Mouse (Mus musculus) embryonic fibroblast, embryonic 13.5 days (primary cell): Measurements from ENCODE around the gene Gm572. TPM values are rescaled to one million over a fixed set of nuclear protein-coding genes. Genes with fewer than 3 reads are reported as not detected.

Experiments used
- H3K27ac ChIP-seq: 2 replicates; pipeline ENCODE4 v1.5.1; 2012; ENCODE audit warnings: low read length, control low read depth, inconsistent platforms; ENCODE audit not compliant: insufficient read depth
- H3K4me1 ChIP-seq: 2 replicates; pipeline ENCODE4 v1.6.1; 2011; ENCODE audit warnings: low read length; ENCODE audit not compliant: control insufficient read depth, insufficient read depth
- H3K4me3 ChIP-seq: 2 replicates; pipeline ENCODE4 v1.5.1; 2011; ENCODE audit warnings: mild to moderate bottlenecking, control low read depth, low read length; ENCODE audit not compliant: insufficient read depth
- CTCF ChIP-seq: IDR thresholded peaks from 2 replicates; pipeline ENCODE4 v1.5.1; 2011; ENCODE audit warnings: mild to moderate bottlenecking, control low read depth, low read length, moderate library complexity, borderline replicate concordance; ENCODE audit not compliant: insufficient read depth
- POLR2A ChIP-seq: IDR thresholded peaks from 2 replicates; pipeline ENCODE4 v1.6.1; 2011; ENCODE audit warnings: low read depth, mild to moderate bottlenecking, control low read depth, low read length, moderate library complexity
- polyA plus RNA-seq: library from polyadenylated mRNA; stranded (reverse); fragments of >200 nt; gene quantifications from 2 replicates; pipeline ENCODE4 v1.2.4, GENCODE M21; 2011; ENCODE audit warnings: low read depth; ENCODE audit not compliant: missing spikeins, insufficient read length

The Gm572 gene
- polyA plus RNA-seq, 1 experiment: not detected

- H3K27ac ChIP-seq: peak overlapping the region; percentile 63
- H3K4me1 ChIP-seq: peaks cover 10% of the 10 kb centered on the region; the same call in 1 of the 2 replicates
- peak overlapping the region; percentile 91 for H3K4me3 ChIP-seq
- TF ChIP-seq POLR2A (peak; percentile 39; the same call in 1 of the 2 replicates), CTCF (no peak)
Observed at GRCm38 (mm10) chr4:148625756-148626622, 17.1 kb upstream of the Gm572 start.

DNA sequence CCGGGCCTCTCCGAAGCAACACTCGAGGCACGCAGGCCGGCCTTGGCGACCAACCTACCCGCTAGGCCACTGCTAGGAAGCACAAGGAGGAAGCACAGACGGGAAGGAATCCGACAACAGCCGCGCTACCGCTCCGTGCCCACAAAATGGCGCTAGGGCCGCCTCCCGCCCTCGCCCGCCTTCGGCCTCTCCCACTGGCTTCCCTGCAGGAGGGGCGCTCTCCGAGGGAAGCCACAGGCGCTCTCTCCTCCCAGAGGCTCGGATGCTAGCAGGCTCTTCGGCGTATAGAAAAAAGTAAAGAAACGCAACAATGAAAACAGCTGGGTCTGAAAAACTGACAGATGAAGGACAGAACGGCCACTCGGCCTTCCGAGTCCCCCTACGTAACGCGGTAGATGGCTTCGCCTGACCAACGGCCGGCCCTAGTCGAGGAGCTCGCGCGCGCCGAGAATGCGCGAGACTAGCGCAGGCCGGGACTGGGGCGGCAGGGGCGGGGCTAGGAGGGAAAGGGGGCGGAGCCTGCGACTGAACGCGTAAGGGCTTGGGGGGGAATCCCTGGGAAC lies 16.4 kb upstream of the Gm572 start, which contains the start of gene Tardbp:
Gene Tardbp, minus strand, starts transcription at position 397 of the 563 bp plus-strand sequence.
- Histone ChIP-seq H3K27ac (peak within 1 kb of the TSS; percentile 63), H3K4me3 (peak within 1 kb of the TSS; percentile 91), H3K4me1 (peaks cover 10% of the 10 kb centered on the region; the same call in 1 of the 2 replicates)
- no peak for TF ChIP-seq CTCF
- peak; percentile 96 for TF ChIP-seq POLR2A

DNA sequence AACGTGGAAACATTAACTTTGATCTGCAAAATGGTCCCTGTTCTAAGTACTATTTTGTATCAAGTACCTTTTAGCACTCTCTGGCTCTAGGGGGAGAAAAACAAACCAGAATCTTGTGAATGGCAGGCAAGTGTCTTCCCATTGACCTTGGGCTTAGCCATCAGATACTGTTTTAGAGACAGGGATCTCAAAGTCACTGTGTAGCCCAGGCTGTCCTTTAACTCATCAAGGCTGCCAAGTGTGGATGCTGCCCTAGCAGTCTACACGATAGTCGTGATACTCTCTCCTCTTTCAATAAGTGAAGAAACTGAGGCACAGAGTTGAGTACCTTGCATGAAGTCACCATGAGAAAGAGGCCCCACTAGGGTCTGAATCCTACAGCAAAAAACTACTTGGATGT lies 15.9 kb upstream of the Gm572 start:
- no peak overlapping the region for H3K27ac ChIP-seq
- no peak overlapping the region for H3K4me3 ChIP-seq
- TF ChIP-seq CTCF (no peak), POLR2A (no peak; the same call in 1 of the 2 replicates)
- 0 out of 2 replicates have a peak, but pooled peaks cover 10% of the 10 kb centered on the region for H3K4me1 ChIP-seq

DNA sequence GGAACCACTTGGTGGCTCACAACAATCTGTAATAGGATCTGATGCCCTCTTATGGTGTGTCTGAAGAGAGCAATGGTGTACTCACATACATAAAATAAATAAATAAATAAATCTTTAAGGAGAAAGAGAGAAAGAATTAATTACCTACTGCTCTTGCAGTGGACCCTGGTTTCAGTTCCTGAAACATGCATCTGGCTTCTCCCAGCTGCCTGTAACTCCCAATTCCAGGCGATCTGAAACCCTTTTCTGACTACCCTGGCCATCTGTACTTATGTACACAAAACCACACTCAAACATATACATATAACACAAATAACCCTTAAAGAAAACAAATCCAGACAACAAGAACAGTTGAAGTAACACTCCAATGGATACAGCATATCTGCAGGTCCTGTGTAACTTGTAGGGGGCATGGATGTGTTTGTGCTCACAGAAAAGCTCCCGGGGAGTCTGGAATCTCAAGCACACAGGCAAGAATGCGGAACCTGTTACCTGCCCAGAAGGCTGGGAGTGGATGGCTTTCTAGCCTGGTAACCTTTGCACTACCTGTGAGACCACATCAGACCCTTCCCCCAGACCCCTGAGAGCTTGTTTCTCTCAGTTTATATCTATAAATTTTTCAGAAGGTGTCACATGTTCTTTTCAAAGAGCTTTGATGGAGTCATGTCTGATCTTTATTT lies 11.0 kb upstream of the Gm572 start:
- Histone ChIP-seq H3K4me3 (no peak overlapping the region), H3K4me1 (0 out of 2 replicates have a peak, but pooled peaks cover 2% of the 10 kb centered on the region), H3K27ac (no peak overlapping the region)
- TF ChIP-seq POLR2A (no peak), CTCF (no peak)

DNA sequence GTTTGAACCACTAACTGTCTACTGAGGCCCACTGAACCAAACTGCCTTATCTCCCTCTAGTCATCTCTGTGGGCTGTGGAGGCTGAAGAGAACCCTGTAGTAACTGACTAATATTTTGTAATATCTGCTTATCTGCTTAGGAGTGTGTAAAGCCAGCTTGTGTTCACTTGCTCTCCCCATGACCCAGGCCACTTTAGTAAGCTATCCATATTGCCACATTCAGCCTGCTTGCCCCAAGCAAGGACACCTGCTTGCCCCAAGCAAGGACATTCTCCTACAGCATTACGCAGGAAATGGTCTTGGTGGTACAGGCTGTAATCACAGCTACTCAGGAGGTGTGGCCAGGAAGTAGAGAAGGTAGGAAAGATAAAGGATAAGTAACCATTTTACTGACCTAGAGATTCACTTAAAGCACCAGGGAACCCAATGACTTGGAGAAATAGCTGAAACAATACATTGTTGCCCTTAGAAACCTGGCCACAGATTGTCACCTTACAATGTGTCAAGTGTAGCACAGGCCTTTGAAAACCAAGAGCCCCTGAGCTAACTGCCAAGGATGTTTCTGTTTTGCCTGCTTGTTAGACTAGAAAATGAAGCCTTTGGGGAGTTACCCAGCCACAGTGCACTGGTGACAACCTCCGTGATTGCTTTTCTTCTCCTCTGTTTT lies 9.6 kb upstream of the Gm572 start:
- H3K4me1 ChIP-seq: no peaks in the 10 kb centered on the region
- no peak overlapping the region for H3K4me3 ChIP-seq
- TF ChIP-seq CTCF: no peak
- no peak for TF ChIP-seq POLR2A
- H3K27ac ChIP-seq: no peak overlapping the region

DNA sequence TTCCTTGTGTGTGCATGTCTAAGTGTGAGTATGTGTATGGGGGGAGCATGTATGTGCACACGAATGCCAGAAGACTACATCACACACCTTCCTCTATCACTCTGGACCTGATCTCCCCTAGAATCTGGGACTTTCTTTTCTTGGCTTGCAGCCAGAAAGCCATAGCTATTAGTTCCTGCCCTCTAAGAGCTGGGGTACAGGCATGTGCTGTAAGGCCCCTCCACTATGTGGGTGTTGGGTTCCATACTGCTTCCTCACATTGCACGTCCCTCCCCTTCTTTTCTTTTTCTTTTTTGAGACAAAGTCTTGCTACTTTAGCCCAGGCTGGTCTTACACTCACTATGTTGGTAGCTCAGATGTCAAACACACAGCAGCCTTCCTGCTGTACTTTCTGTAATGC lies 7.8 kb upstream of the Gm572 start:
- H3K4me3 ChIP-seq: no peak overlapping the region
- H3K4me1 ChIP-seq: no peaks in the 10 kb centered on the region
- TF ChIP-seq CTCF: no peak
- no peak for TF ChIP-seq POLR2A
- no peak overlapping the region for H3K27ac ChIP-seq

GRCm38 (mm10) chr4:148638302-148638701 lies 4.8 kb upstream of the Gm572 start:
- Histone ChIP-seq H3K4me3 (no peak overlapping the region), H3K27ac (no peak overlapping the region), H3K4me1 (no peaks in the 10 kb centered on the region)
- TF ChIP-seq CTCF (no peak), POLR2A (no peak)

GRCm38 (mm10) chr4:148639455-148639854 lies 3.7 kb upstream of the Gm572 start:
- Histone ChIP-seq H3K4me3 (no peak overlapping the region), H3K4me1 (no peaks in the 10 kb centered on the region), H3K27ac (no peak overlapping the region)
- no peak for TF ChIP-seq CTCF
- no peak for TF ChIP-seq POLR2A

DNA sequence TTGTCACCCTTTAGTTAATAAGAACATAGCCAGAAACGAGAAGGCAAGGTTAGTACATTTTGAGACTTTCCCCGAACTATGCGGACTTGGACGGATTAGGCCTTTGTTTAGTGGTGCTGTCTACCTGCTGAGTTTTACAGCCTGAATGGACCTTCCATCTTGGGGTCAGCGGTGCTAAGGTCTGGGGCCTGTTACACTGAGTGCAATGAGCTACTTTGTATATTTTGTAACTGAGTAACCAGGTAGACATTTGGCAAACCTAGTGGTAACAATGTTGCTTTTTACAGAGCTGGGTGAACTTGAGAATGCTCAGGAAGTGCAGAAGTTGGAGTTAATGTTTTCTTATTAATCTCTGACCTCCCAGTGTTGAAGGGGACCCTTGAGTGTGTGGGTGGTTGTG lies 2.0 kb upstream of the Gm572 start:
- TF ChIP-seq CTCF (no peak), POLR2A (no peak)
- Histone ChIP-seq H3K27ac (no peak overlapping the region), H3K4me3 (no peak overlapping the region), H3K4me1 (no peaks in the 10 kb centered on the region)
